Mouse (Mus musculus): ENCODE results near the gene Rprd1b. TPM values are rescaled to one million over a fixed set of nuclear protein-coding genes. Genes with fewer than 3 reads are reported as not detected.

Rprd1b gene
- polyA plus RNA-seq, 1 experiment from 2014 or later: 20.1 TPM

GRCm38 (mm10) chr2:158099537-158099936 lies 71.2 kb downstream of the Rprd1b start:
- DNase-seq (ENCODE audit: low read depth, low spot score) (no peak), ATAC-seq (no peak)
- ChIA-PET POLR2A (interaction anchor here (1.0 kb wide), 1 partner anchor 10 kb away, joined by 3 read pairs; no protein-coding TSS in a partner anchor), CTCF (interaction anchor here (0.7 to 1.6 kb wide), 2 partner anchors 13 to 28 kb away, joined by 3 to 4 read pairs; no protein-coding TSS in a partner anchor)
- in situ Hi-C loops (cut with MboI; ENCODE audit: low pct_unique_long_range_greater_than_20kb): no loop called here
- no peaks in the 10 kb centered on the region for H3K27me3 ChIP-seq
- TF ChIP-seq CTCF (IDR thresholded peaks at IDR 0.05): no peak

- H3K27me3 ChIP-seq: no peaks in the 10 kb centered on the region
- CTCF ChIA-PET: no interaction called here
- POLR2A ChIA-PET: no interaction called here
- DNase-seq (ENCODE audit: low read depth, low spot score) (no peak), ATAC-seq (no peak)
- in situ Hi-C loops (cut with MboI; ENCODE audit: low pct_unique_long_range_greater_than_20kb): no loop called here
- TF ChIP-seq CTCF (IDR thresholded peaks at IDR 0.05): no peak
These were observed 73.5 kb downstream of the Rprd1b start for GRCm38 (mm10) chr2:158101768-158102167.

GRCm38 (mm10) chr2:158104966-158105365 lies 76.7 kb downstream of the Rprd1b start:
- ATAC-seq: no peak

GRCm38 (mm10) chr2:158105605-158106004 lies 77.3 kb downstream of the Rprd1b start:
- ChIA-PET POLR2A (no interaction called here), CTCF (no interaction called here)
- TF ChIP-seq CTCF (IDR thresholded peaks at IDR 0.05): no peak
- in situ Hi-C loops (cut with MboI; ENCODE audit: low pct_unique_long_range_greater_than_20kb): no loop called here
- H3K27me3 ChIP-seq: no peaks in the 10 kb centered on the region
- DNase-seq (ENCODE audit: low read depth, low spot score) (no peak), ATAC-seq (no peak)

More at GRCm38 (mm10) chr2:158104966-158105365, 76.7 kb downstream of the Rprd1b start:
- no peaks in the 10 kb centered on the region for H3K27me3 ChIP-seq
- in situ Hi-C loops (cut with MboI; ENCODE audit: low pct_unique_long_range_greater_than_20kb): no loop called here
- DNase-seq (ENCODE audit: low read depth, low spot score): no peak
- TF ChIP-seq CTCF (IDR thresholded peaks at IDR 0.05): no peak
- ChIA-PET CTCF (no interaction called here), POLR2A (no interaction called here)

GRCm38 (mm10) chr2:158106947-158107587 lies 78.8 kb downstream of the Rprd1b start:
- H3K27me3 ChIP-seq: no peaks in the 10 kb centered on the region
- ChIA-PET CTCF (interaction anchor here (0.8 to 2.7 kb wide), 8 partner anchors 25 to 240 kb away, joined by 3 to 6 read pairs (median 3); no protein-coding TSS in a partner anchor), POLR2A (no interaction called here)
- no peak for DNase-seq (ENCODE audit: low read depth, low spot score)
- ATAC-seq: no peak
- TF ChIP-seq CTCF (IDR thresholded peaks at IDR 0.05): no peak
- in situ Hi-C loops (cut with MboI; ENCODE audit: low pct_unique_long_range_greater_than_20kb): no loop called here

GRCm38 (mm10) chr2:158109516-158109915 lies 81.2 kb downstream of the Rprd1b start:
- no peak for TF ChIP-seq CTCF (IDR thresholded peaks at IDR 0.05)
- no peaks in the 10 kb centered on the region for H3K27me3 ChIP-seq
- DNase-seq (ENCODE audit: low read depth, low spot score) (no peak), ATAC-seq (no peak)
- in situ Hi-C loops (cut with MboI; ENCODE audit: low pct_unique_long_range_greater_than_20kb): no loop called here
- POLR2A ChIA-PET: interaction anchor here (0.8 kb wide), 1 partner anchor 9 kb away, joined by 3 read pairs; no protein-coding TSS in a partner anchor
- CTCF ChIA-PET: interaction anchor here (1.0 to 2.7 kb wide), 2 partner anchors 24 to 238 kb away, joined by 3 to 6 read pairs; no protein-coding TSS in a partner anchor

- DNase-seq (ENCODE audit: low read depth, low spot score) (peak; percentile 90), ATAC-seq (peak; percentile 85)
- ChIA-PET POLR2A (interaction anchor here (2.1 kb wide), 1 partner anchor 29 kb away, joined by 5 read pairs; no protein-coding TSS in a partner anchor), CTCF (interaction anchor here (1.3 to 1.4 kb wide), 2 partner anchors 22 to 26 kb away, joined by 3 to 6 read pairs; no protein-coding TSS in a partner anchor)
- H3K27me3 ChIP-seq: no peaks in the 10 kb centered on the region
- in situ Hi-C loops (cut with MboI; ENCODE audit: low pct_unique_long_range_greater_than_20kb): loop anchor here (5.0 kb wide), 1 partner anchor 79 kb away; no protein-coding TSS in a partner anchor
- TF ChIP-seq CTCF (IDR thresholded peaks at IDR 0.05): no peak
These were observed 85.4 kb downstream of the Rprd1b start for GRCm38 (mm10) chr2:158113591-158114257.

- no peaks in the 10 kb centered on the region for H3K27me3 ChIP-seq
- CTCF ChIA-PET: no interaction called here
- no peak for TF ChIP-seq CTCF (IDR thresholded peaks at IDR 0.05)
- POLR2A ChIA-PET: interaction anchor here (0.5 to 2.1 kb wide), 2 partner anchors 28 to 247 kb away, joined by 3 to 5 read pairs; no protein-coding TSS in a partner anchor
- DNase-seq (ENCODE audit: low read depth, low spot score) (no peak), ATAC-seq (no peak)
- in situ Hi-C loops (cut with MboI; ENCODE audit: low pct_unique_long_range_greater_than_20kb): loop anchor here (5.0 kb wide), 1 partner anchor 77 kb away; no protein-coding TSS in a partner anchor
These were observed 86.6 kb downstream of the Rprd1b start for GRCm38 (mm10) chr2:158114931-158115330.

- no peak for TF ChIP-seq CTCF (IDR thresholded peaks at IDR 0.05)
- no peak for ATAC-seq
- ChIA-PET POLR2A (interaction anchor here (0.6 to 2.1 kb wide), 2 partner anchors 27 to 148 kb away, joined by 3 to 5 read pairs; no protein-coding TSS in a partner anchor), CTCF (no interaction called here)
- no peaks in the 10 kb centered on the region for H3K27me3 ChIP-seq
- no peak for DNase-seq (ENCODE audit: low read depth, low spot score)
- in situ Hi-C loops (cut with MboI; ENCODE audit: low pct_unique_long_range_greater_than_20kb): no loop called here
These were observed 87.6 kb downstream of the Rprd1b start for GRCm38 (mm10) chr2:158115838-158116453.

- CTCF ChIA-PET: no interaction called here
- no peak for DNase-seq (ENCODE audit: low read depth, low spot score)
- in situ Hi-C loops (cut with MboI; ENCODE audit: low pct_unique_long_range_greater_than_20kb): no loop called here
- no peak for TF ChIP-seq CTCF (IDR thresholded peaks at IDR 0.05)
- no peaks in the 10 kb centered on the region for H3K27me3 ChIP-seq
- POLR2A ChIA-PET: no interaction called here
- ATAC-seq: no peak
These were observed 88.4 kb downstream of the Rprd1b start for GRCm38 (mm10) chr2:158116653-158117052.
